Mouse (Mus musculus) forebrain, postnatal 0 days (tissue): ENCODE data around the gene Gm10309. TPM values are rescaled to one million over a fixed set of nuclear protein-coding genes. Genes with fewer than 3 reads are reported as not detected.

Source experiments
- ATAC-seq: fragments of 200-750 bp; cut with Nextera tagmentation; 2 replicates; pipeline ENCODE4 v1.8.0; 2017; ENCODE audit warnings: mild to moderate bottlenecking, moderate library complexity
- DNase-seq: peaks from one replicate; pipeline ENCODE4 v3.0.0-alpha.2; 2015
- H3K27ac ChIP-seq: fragments of 300-500 bp; sonication (generic); 2 replicates; pipeline ENCODE4 v1.5.1; 2014; ENCODE audit warnings: low read depth, mild to moderate bottlenecking, antibody characterized with exemption, low read length, moderate library complexity, mixed read lengths
- H3K27me3 ChIP-seq: fragments of 300-500 bp; sonication (generic); 2 replicates; pipeline ENCODE4 v1.6.1; 2014; ENCODE audit warnings: mild to moderate bottlenecking, low read length, mixed read lengths; ENCODE audit not compliant: insufficient read depth
- H3K36me3 ChIP-seq: fragments of 300-500 bp; sonication (generic); 2 replicates; pipeline ENCODE4 v1.6.1; 2014; ENCODE audit warnings: mild to moderate bottlenecking, moderate library complexity; ENCODE audit not compliant: insufficient read depth
- H3K4me1 ChIP-seq: fragments of 300-500 bp; sonication (generic); 2 replicates; pipeline ENCODE4 v1.6.1; 2014; ENCODE audit warnings: antibody characterized with exemption; ENCODE audit not compliant: insufficient read depth
- H3K4me2 ChIP-seq: fragments of 300-500 bp; sonication (generic); 2 replicates; pipeline ENCODE4 v1.6.1; 2014; ENCODE audit warnings: low read depth, mild to moderate bottlenecking, moderate library complexity
- H3K4me3 ChIP-seq: fragments of 300-500 bp; sonication (generic); 2 replicates; pipeline ENCODE4 v1.5.1; 2014; ENCODE audit warnings: low read depth, low read length, mixed read lengths
- H3K9ac ChIP-seq: fragments of 300-500 bp; sonication (generic); 2 replicates; pipeline ENCODE4 v1.6.1; 2014; ENCODE audit warnings: mild to moderate bottlenecking
- H3K9me3 ChIP-seq: fragments of 300-500 bp; sonication (generic); 2 replicates; pipeline ENCODE4 v1.6.1; 2016; ENCODE audit warnings: low read length
- CTCF ChIP-seq: sonication (generic); IDR thresholded peaks from 2 replicates; pipeline ENCODE4 v1.5.1; 2016; ENCODE audit warnings: antibody characterized with exemption, control low read depth, low read depth
- WGBS: fragments of 180-500 bp; shearing (Covaris S2); extraction: QIAGEN DNeasy Blood & Tissue Kit; methylation state at CpG from one replicate; pipeline ENCODE4 v1.1.7; 2014; 5-methylcytosine and 5-hydroxymethylcytosine counted together
- polyA plus RNA-seq: library from polyadenylated mRNA; unstranded; fragments of >200 nt; fragmentation: Nextera tagmentation; extraction: Ambion mirVana; gene quantifications from 2 replicates; pipeline ENCODE4 v1.2.1, GENCODE M21; 2015
- total RNA-seq: library from RNA; depleted of rRNA; stranded (reverse); fragments of >200 nt; gene quantifications from 2 replicates; pipeline ENCODE4 v1.2.3, GENCODE M21; 2014; rRNA removed

Gm10309 gene
- total and polyA plus RNA-seq, 2 experiments from 2014 or later = 0.22 TPM; not detected in 1

GRCm38 (mm10) chr17:86456512-86456911, 48.5 kb downstream of the Gm10309 start:
- H3K27me3 ChIP-seq = no peaks in the 10 kb centered on the region
- H3K4me3 ChIP-seq = no peak overlapping the region
- ATAC-seq = no peak
- no peak for TF ChIP-seq CTCF
- no peaks in the 10 kb centered on the region for H3K36me3 ChIP-seq
- WGBS = 48% methylated on average over 6 of the region's 6 CpGs
- no peak overlapping the region for H3K4me2 ChIP-seq
- H3K9ac ChIP-seq = no peak overlapping the region
- H3K4me1 ChIP-seq = peaks cover 3% of the 10 kb centered on the region; the same call in 1 of the 2 replicates
- H3K9me3 ChIP-seq = no peaks in the 10 kb centered on the region
- no peak for DNase-seq
- H3K27ac ChIP-seq = no peak overlapping the region

- Histone ChIP-seq H3K9ac (no peak overlapping the region), H3K4me3 (no peak overlapping the region), H3K4me1 (no peaks in the 10 kb centered on the region), H3K9me3 (no peaks in the 10 kb centered on the region), H3K36me3 (no peaks in the 10 kb centered on the region), H3K27me3 (no peaks in the 10 kb centered on the region), H3K4me2 (no peak overlapping the region), H3K27ac (no peak overlapping the region)
- DNase-seq (no peak), ATAC-seq (no peak)
- no peak for TF ChIP-seq CTCF
- WGBS = 88% methylated on average over 3 of the region's 3 CpGs
These were observed 50.7 kb downstream of the Gm10309 start for GRCm38 (mm10) chr17:86454351-86454706.

- Histone ChIP-seq H3K27me3 (no peaks in the 10 kb centered on the region), H3K9me3 (no peaks in the 10 kb centered on the region), H3K4me1 (no peaks in the 10 kb centered on the region), H3K36me3 (no peaks in the 10 kb centered on the region), H3K27ac (no peak overlapping the region), H3K9ac (no peak overlapping the region), H3K4me3 (no peak overlapping the region), H3K4me2 (no peak overlapping the region)
- no peak for TF ChIP-seq CTCF
- ATAC-seq (no peak), DNase-seq (no peak)
- WGBS = 91% methylated on average over 14 of the region's 14 CpGs
These were observed 51.2 kb downstream of the Gm10309 start for GRCm38 (mm10) chr17:86453673-86454350.

DNA sequence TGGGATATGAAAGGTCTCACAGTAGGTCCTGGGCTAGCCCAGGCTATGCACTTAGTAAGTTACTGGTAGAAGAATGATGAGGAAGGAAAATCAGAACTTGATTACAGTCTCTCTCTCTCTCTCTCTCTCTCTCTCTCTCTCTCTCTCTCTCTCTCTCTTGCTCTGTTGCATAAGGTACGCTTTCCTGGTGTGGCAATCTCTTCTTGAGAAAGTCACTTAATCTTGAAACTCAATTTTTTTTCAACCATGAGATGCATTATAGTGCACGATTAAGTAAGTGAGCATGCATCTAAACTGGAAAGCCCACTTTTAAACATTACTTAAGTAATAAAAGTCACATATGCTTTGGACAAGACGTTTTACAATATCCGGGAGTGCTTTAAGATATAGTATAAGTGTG, 52.1 kb downstream of the Gm10309 start:
- Histone ChIP-seq H3K27ac (no peak overlapping the region), H3K36me3 (no peaks in the 10 kb centered on the region), H3K4me2 (no peak overlapping the region), H3K9ac (no peak overlapping the region), H3K4me3 (no peak overlapping the region), H3K4me1 (no peaks in the 10 kb centered on the region), H3K9me3 (0 out of 2 replicates have a peak, but pooled peaks cover 5% of the 10 kb centered on the region), H3K27me3 (no peaks in the 10 kb centered on the region)
- no peak for TF ChIP-seq CTCF
- ATAC-seq (no peak), DNase-seq (no peak)
- WGBS = 87% methylated on average over 4 of the region's 4 CpGs

Other genes with a start within 250 kb of the Gm10309 start
- 8.7 and 14.3 TPM in 2 replicates for gene Epas1, start 248.5 kb upstream of the Gm10309 start, total RNA-seq
- gene Epas1, start 248.5 kb upstream of the Gm10309 start, polyA plus RNA-seq = 4.7 and 6.3 TPM in 2 replicates